Mouse (Mus musculus): Measurements from ENCODE around the gene Ppp4r2. TPM values are rescaled to one million over a fixed set of nuclear protein-coding genes. Genes with fewer than 3 reads are reported as not detected.
"Not testable (repeated sequence)": the region's sequence is repeated elsewhere in the genome, so short reads cannot be mapped to it uniquely, and the experiment has no call there.

Gene Ppp4r2
- polyA plus RNA-seq, 1 experiment, result 19.1 TPM

GRCm38 (mm10) chr6:100850671-100851081, 17.3 kb downstream of the Ppp4r2 start:
- TF ChIP-seq POLR2A (IDR thresholded peaks at IDR 0.05; ENCODE audit: insufficient read length, low read depth) (no peak), TCF12 (IDR thresholded peaks at IDR 0.05; ENCODE audit: insufficient read depth, poor library complexity, severe bottlenecking) (no peak), MAX (IDR thresholded peaks at IDR 0.05; ENCODE audit: low read depth) (no peak), E2F4 (IDR thresholded peaks at IDR 0.05; ENCODE audit: insufficient read depth) (no peak), USF1 (IDR thresholded peaks at IDR 0.05; ENCODE audit: low read depth) (no peak), REST (IDR thresholded peaks at IDR 0.05; ENCODE audit: insufficient read depth, insufficient read length) (no peak), CEBPB (IDR thresholded peaks at IDR 0.05; ENCODE audit: insufficient read depth, poor library complexity, severe bottlenecking) (no peak), SRF (IDR thresholded peaks at IDR 0.05; ENCODE audit: control insufficient read depth, insufficient read length, low read depth) (no peak)
- H3K36me3 ChIP-seq (ENCODE audit: control insufficient read depth, insufficient read depth), result peaks cover 52% of the 10 kb centered on the region
- H3K4me2 ChIP-seq (ENCODE audit: low read depth), result no peak overlapping the region
- H3K27me3 ChIP-seq (ENCODE audit: control insufficient read depth, insufficient read depth, insufficient read length), result no peaks in the 10 kb centered on the region
- H3K4me3 ChIP-seq, result no peak overlapping the region
- no peak overlapping the region for H3ac ChIP-seq (ENCODE audit: control insufficient read depth, insufficient read length)
- peaks cover 94% of the 10 kb centered on the region for H3K79me2 ChIP-seq (ENCODE audit: control insufficient read depth, insufficient read depth)

DNA sequence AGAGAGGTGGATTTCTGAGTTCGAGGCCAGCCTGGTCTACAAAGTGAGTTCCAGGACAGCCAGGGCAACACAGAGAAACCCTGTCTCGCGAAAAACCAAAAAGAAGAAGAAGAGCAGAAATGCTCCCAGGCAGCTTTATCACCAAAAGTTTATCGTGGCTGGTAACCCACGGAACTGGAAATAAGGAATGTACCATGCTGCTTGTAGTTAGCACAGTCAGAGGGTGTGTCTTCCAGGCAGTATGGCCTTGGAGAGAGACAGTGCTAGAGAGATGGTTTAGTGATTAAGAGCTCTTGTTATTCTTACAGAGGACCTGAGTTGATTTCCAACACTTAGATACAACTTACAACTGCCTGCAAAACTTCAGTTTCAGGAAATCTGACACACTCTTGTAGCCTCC, 17.7 kb downstream of the Ppp4r2 start:
- Histone ChIP-seq H3K79me2 (ENCODE audit: control insufficient read depth, insufficient read depth) (peaks cover 94% of the 10 kb centered on the region), H3K27me3 (ENCODE audit: control insufficient read depth, insufficient read depth, insufficient read length) (no peaks in the 10 kb centered on the region), H3K4me3 (no peak overlapping the region), H3K4me2 (ENCODE audit: low read depth) (no peak overlapping the region), H3ac (ENCODE audit: control insufficient read depth, insufficient read length) (no peak overlapping the region), H3K36me3 (ENCODE audit: control insufficient read depth, insufficient read depth) (peaks cover 50% of the 10 kb centered on the region)
- TF ChIP-seq USF1 (IDR thresholded peaks at IDR 0.05; ENCODE audit: low read depth), result no peak

DNA sequence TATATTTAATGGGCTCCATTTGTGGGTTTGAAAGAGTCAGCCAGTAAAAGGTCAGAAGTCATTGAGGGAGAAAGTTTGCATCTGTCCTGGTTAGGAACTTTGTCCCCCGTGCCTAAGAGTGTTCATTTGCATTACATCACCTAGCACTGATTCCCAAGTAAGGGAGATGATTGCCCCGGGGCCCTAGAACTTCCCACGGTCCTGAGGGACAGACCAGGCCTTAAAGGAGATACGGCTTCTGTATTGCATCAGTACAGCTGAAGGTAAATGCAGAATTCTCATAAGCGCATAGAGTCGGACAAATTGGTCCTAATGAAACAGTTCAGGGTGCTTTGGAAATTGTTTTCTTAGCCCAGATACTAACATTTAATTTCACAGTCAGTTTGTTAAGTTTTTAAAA, 31.9 kb downstream of the Ppp4r2 start:
- TF ChIP-seq MAX (IDR thresholded peaks at IDR 0.05; ENCODE audit: low read depth), result no peak
- TF ChIP-seq TCF3 (IDR thresholded peaks at IDR 0.05; ENCODE audit: insufficient read length, low read depth), result no peak
- no peak for TF ChIP-seq MYOG (IDR thresholded peaks at IDR 0.05; ENCODE audit: control insufficient read depth in 1 of 3, insufficient read depth in 1 of 3, insufficient read length in 2 of 3, low read depth in 2 of 3)
- no peak for TF ChIP-seq POLR2AphosphoS2 (IDR thresholded peaks at IDR 0.05; ENCODE audit: insufficient read length, low read depth)
- TF ChIP-seq POLR2A (IDR thresholded peaks at IDR 0.05; ENCODE audit: insufficient read length, low read depth), result no peak
- no peak for TF ChIP-seq E2F4 (IDR thresholded peaks at IDR 0.05; ENCODE audit: insufficient read depth)
- no peak for TF ChIP-seq TCF12 (IDR thresholded peaks at IDR 0.05; ENCODE audit: insufficient read depth, poor library complexity, severe bottlenecking)
- no peak for TF ChIP-seq REST (IDR thresholded peaks at IDR 0.05; ENCODE audit: insufficient read depth, insufficient read length)
- no peak for TF ChIP-seq MYOD1 (IDR thresholded peaks at IDR 0.05; ENCODE audit: control insufficient read depth in 1 of 3, insufficient read length in 2 of 3, low read depth in 2 of 3)
- TF ChIP-seq CEBPB (IDR thresholded peaks at IDR 0.05; ENCODE audit: insufficient read depth, poor library complexity, severe bottlenecking), result no peak
- no peak for TF ChIP-seq SRF (IDR thresholded peaks at IDR 0.05; ENCODE audit: control insufficient read depth, insufficient read length, low read depth)
- no peak for TF ChIP-seq USF1 (IDR thresholded peaks at IDR 0.05; ENCODE audit: low read depth)
- H3K4me2 ChIP-seq (ENCODE audit: low read depth), result no peak overlapping the region
- H3K27me3 ChIP-seq (ENCODE audit: control insufficient read depth, insufficient read depth, insufficient read length), result no peaks in the 10 kb centered on the region
- peaks cover 53% of the 10 kb centered on the region for H3K36me3 ChIP-seq (ENCODE audit: control insufficient read depth, insufficient read depth)
- no peak overlapping the region for H3K4me3 ChIP-seq
- peaks cover 15% of the 10 kb centered on the region for H3K79me2 ChIP-seq (ENCODE audit: control insufficient read depth, insufficient read depth)
- H3ac ChIP-seq (ENCODE audit: control insufficient read depth, insufficient read length), result no peak overlapping the region

- H3K4me2 ChIP-seq (ENCODE audit: low read depth); H3K4me3 ChIP-seq; H3ac ChIP-seq (ENCODE audit: control insufficient read depth, insufficient read length); H3K27me3 ChIP-seq (ENCODE audit: control insufficient read depth, insufficient read depth, insufficient read length): not testable (repeated sequence)
- H3K36me3 ChIP-seq (ENCODE audit: control insufficient read depth, insufficient read depth), result peaks cover 49% of the 10 kb centered on the region
- H3K79me2 ChIP-seq (ENCODE audit: control insufficient read depth, insufficient read depth), result peaks cover 10% of the 10 kb centered on the region
These were observed 32.4 kb downstream of the Ppp4r2 start for GRCm38 (mm10) chr6:100865788-100866187.

- H3K79me2 ChIP-seq (ENCODE audit: control insufficient read depth, insufficient read depth); H3ac ChIP-seq (ENCODE audit: control insufficient read depth, insufficient read length); H3K27me3 ChIP-seq (ENCODE audit: control insufficient read depth, insufficient read depth, insufficient read length); H3K4me2 ChIP-seq (ENCODE audit: low read depth); H3K4me3 ChIP-seq: not testable (repeated sequence)
- peaks cover 45% of the 10 kb centered on the region for H3K36me3 ChIP-seq (ENCODE audit: control insufficient read depth, insufficient read depth)
These were observed 32.8 kb downstream of the Ppp4r2 start for GRCm38 (mm10) chr6:100866246-100866645.

- no peak for TF ChIP-seq MYOG (IDR thresholded peaks at IDR 0.05; ENCODE audit: control insufficient read depth in 1 of 3, insufficient read depth in 1 of 3, insufficient read length in 2 of 3, low read depth in 2 of 3)
- TF ChIP-seq CEBPB (IDR thresholded peaks at IDR 0.05; ENCODE audit: insufficient read depth, poor library complexity, severe bottlenecking), result no peak
- no peak for TF ChIP-seq USF1 (IDR thresholded peaks at IDR 0.05; ENCODE audit: low read depth)
- no peak for TF ChIP-seq POLR2A (IDR thresholded peaks at IDR 0.05; ENCODE audit: insufficient read length, low read depth)
- no peak for TF ChIP-seq MAX (IDR thresholded peaks at IDR 0.05; ENCODE audit: low read depth)
- TF ChIP-seq SRF (IDR thresholded peaks at IDR 0.05; ENCODE audit: control insufficient read depth, insufficient read length, low read depth), result no peak
- no peak for TF ChIP-seq TCF3 (IDR thresholded peaks at IDR 0.05; ENCODE audit: insufficient read length, low read depth)
- TF ChIP-seq REST (IDR thresholded peaks at IDR 0.05; ENCODE audit: insufficient read depth, insufficient read length), result no peak
- TF ChIP-seq POLR2AphosphoS2 (IDR thresholded peaks at IDR 0.05; ENCODE audit: insufficient read length, low read depth), result no peak
- no peak for TF ChIP-seq TCF12 (IDR thresholded peaks at IDR 0.05; ENCODE audit: insufficient read depth, poor library complexity, severe bottlenecking)
- Histone ChIP-seq H3K4me2 (ENCODE audit: low read depth) (no peak overlapping the region), H3K27me3 (ENCODE audit: control insufficient read depth, insufficient read depth, insufficient read length) (no peaks in the 10 kb centered on the region), H3ac (ENCODE audit: control insufficient read depth, insufficient read length) (no peak overlapping the region), H3K36me3 (ENCODE audit: control insufficient read depth, insufficient read depth) (peaks cover 32% of the 10 kb centered on the region), H3K79me2 (ENCODE audit: control insufficient read depth, insufficient read depth) (no peaks in the 10 kb centered on the region), H3K4me3 (no peak overlapping the region)
These were observed 35.4 kb downstream of the Ppp4r2 start for GRCm38 (mm10) chr6:100868863-100869262.
